Mouse (Mus musculus): Measurements from ENCODE around the gene Slc17a9. TPM values are rescaled to one million over a fixed set of nuclear protein-coding genes. Genes with fewer than 3 reads are reported as not detected.
A peak's percentile ranks its signal among the peaks of the same experiment; 100 is the strongest.

Slc17a9 gene
- polyA plus RNA-seq, 1 experiment from 2014 or later: 1.4 TPM

GRCm38 (mm10) chr2:180737984-180738383 is 12.9 kb downstream of the Slc17a9 start:
- no peaks in the 10 kb centered on the region for H3K36me3 ChIP-seq
- no peak for ATAC-seq (ENCODE audit: insufficient number of reproducible peaks, insufficient read depth, low FRiP score, low TSS enrichment, low read depth)

GRCm38 (mm10) chr2:180740349-180740748 is 15.3 kb downstream of the Slc17a9 start:
- no peaks in the 10 kb centered on the region for H3K36me3 ChIP-seq
- no peak for ATAC-seq (ENCODE audit: insufficient number of reproducible peaks, insufficient read depth, low FRiP score, low TSS enrichment, low read depth)
- no peak overlapping the region for H3K4me3 ChIP-seq
- no peak overlapping the region for H3K4me2 ChIP-seq
- H3K27ac ChIP-seq: no peak overlapping the region
- WGBS: 17% methylated on average over 3 of the region's 3 CpGs
- H3K27me3 ChIP-seq: no peaks in the 10 kb centered on the region
- no peaks in the 10 kb centered on the region for H3K4me1 ChIP-seq
- H3K9me3 ChIP-seq: no peaks in the 10 kb centered on the region
- H3K9ac ChIP-seq: no peak overlapping the region

More at GRCm38 (mm10) chr2:180737984-180738383, 12.9 kb downstream of the Slc17a9 start:
- Histone ChIP-seq H3K27me3 (no peaks in the 10 kb centered on the region), H3K4me2 (no peak overlapping the region), H3K4me1 (no peaks in the 10 kb centered on the region), H3K27ac (no peak overlapping the region), H3K4me3 (no peak overlapping the region), H3K9me3 (no peaks in the 10 kb centered on the region), H3K9ac (no peak overlapping the region)
- WGBS: 77% methylated on average over 2 of the region's 2 CpGs

DNA sequence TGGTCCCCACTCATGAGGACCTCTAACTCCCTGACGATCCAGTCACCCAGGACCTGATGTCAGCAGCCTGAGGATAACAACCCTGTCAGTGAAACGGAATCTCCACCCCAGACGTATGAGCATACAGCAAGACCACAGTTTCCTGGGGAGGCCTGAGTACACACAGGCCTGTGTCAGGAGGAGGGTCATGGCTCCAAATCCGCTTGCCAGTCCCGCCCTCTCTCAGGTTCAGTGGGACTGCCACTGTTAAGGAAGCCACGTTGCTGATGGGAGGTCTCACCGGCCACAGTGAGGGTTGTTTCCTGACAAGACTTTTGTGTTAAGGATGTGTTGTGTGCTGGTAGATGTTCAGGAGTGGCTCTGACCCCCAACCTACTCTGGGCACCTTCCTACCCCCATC is 16.4 kb downstream of the Slc17a9 start:
- no peaks in the 10 kb centered on the region for H3K9me3 ChIP-seq
- ATAC-seq (ENCODE audit: insufficient number of reproducible peaks, insufficient read depth, low FRiP score, low TSS enrichment, low read depth): no peak
- H3K27me3 ChIP-seq: no peaks in the 10 kb centered on the region
- H3K4me3 ChIP-seq: no peak overlapping the region
- 71% methylated on average over 7 of the region's 7 CpGs for WGBS
- H3K27ac ChIP-seq: no peak overlapping the region
- no peaks in the 10 kb centered on the region for H3K4me1 ChIP-seq
- H3K4me2 ChIP-seq: no peak overlapping the region
- no peaks in the 10 kb centered on the region for H3K36me3 ChIP-seq
- no peak overlapping the region for H3K9ac ChIP-seq

GRCm38 (mm10) chr2:180742820-180743219 is 17.8 kb downstream of the Slc17a9 start:
- Histone ChIP-seq H3K4me2 (no peak overlapping the region), H3K27me3 (no peaks in the 10 kb centered on the region), H3K9me3 (no peaks in the 10 kb centered on the region), H3K9ac (no peak overlapping the region), H3K4me1 (no peaks in the 10 kb centered on the region), H3K4me3 (no peak overlapping the region), H3K27ac (no peak overlapping the region), H3K36me3 (no peaks in the 10 kb centered on the region)
- no peak for ATAC-seq (ENCODE audit: insufficient number of reproducible peaks, insufficient read depth, low FRiP score, low TSS enrichment, low read depth)
- WGBS: 83% methylated on average over 6 of the region's 6 CpGs

- Histone ChIP-seq H3K36me3 (no peaks in the 10 kb centered on the region), H3K4me3 (no peak overlapping the region), H3K27ac (no peak overlapping the region), H3K4me2 (no peak overlapping the region), H3K9ac (no peak overlapping the region), H3K4me1 (no peaks in the 10 kb centered on the region), H3K9me3 (no peaks in the 10 kb centered on the region), H3K27me3 (no peaks in the 10 kb centered on the region)
- 87% methylated on average over 2 of the region's 2 CpGs for WGBS
- ATAC-seq (ENCODE audit: insufficient number of reproducible peaks, insufficient read depth, low FRiP score, low TSS enrichment, low read depth): no peak
Observed at GRCm38 (mm10) chr2:180743321-180743720, 18.3 kb downstream of the Slc17a9 start.

DNA sequence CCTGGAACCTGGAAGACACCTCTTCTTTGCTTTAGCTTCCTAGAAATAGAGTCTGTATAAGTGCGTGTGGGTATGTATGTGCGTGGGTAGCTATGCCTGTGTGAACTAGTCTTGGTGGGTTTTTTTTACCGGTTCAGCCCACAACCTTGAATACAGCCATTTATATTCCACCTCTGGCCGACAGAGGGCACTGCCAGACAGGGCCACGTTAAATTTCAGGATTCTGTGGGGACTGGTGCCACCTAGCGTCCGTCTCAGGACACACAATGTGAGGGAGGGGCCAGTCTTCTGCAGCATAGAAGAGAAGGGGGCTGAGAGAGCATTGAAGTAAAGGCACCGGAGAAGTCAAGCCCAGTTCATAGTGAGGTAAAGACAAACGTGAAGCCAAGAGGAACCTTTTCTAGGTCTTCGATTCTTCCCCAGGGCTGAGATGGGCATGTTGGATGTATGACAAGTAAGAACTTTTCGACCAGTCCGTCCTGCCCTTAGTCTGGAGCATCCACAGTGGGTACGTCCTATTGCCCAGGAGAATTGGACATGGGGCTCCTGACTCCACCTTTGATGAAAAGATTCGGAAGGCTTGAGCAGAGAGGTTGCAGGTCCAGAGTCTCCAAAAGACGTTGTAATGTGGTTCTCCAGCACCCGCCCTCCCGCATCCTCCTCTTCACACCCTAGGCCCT is 20.3 kb downstream of the Slc17a9 start:
- Histone ChIP-seq H3K27me3 (0 out of 2 replicates have a peak, but pooled peaks cover 8% of the 10 kb centered on the region), H3K4me1 (no peaks in the 10 kb centered on the region), H3K36me3 (no peaks in the 10 kb centered on the region), H3K27ac (no peak overlapping the region), H3K4me3 (no peak overlapping the region), H3K9me3 (no peaks in the 10 kb centered on the region), H3K4me2 (no peak overlapping the region), H3K9ac (no peak overlapping the region)
- 0 out of 2 replicates have a peak, but pooled peaks have one; percentile 28 for ATAC-seq (ENCODE audit: insufficient number of reproducible peaks, insufficient read depth, low FRiP score, low TSS enrichment, low read depth)
- 38% methylated on average over 17 of the region's 17 CpGs for WGBS

DNA sequence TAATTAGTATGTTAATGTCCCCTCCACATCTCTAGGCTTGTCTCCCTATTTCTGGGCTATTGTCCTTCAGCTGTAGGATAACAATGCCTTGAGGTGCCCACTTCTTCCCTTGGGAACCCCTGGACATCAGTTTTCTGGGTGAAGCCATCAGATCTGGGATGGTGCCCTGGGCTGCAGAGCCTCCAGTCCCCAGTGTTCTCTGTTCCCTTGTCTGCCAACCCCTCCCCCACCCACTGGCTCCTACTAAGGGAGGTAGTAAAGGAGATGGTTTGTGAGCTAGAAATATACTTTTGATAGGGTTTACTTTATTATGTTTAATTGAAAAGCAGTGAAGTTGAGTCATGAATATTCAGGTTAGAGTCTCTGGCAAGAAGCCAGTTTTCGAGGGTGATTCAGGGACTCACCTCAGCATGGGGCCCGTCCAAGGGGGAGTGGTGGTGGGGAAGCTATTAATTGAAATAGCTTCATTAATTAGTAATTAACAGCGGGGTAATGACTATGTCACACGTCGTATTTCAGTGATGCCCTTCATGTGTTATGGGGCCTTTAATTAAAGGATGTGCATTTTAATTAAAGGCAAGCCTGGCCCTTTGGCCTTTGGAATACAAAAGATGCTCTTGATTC is 21.6 kb downstream of the Slc17a9 start:
- Histone ChIP-seq H3K4me1 (no peaks in the 10 kb centered on the region), H3K9me3 (no peaks in the 10 kb centered on the region), H3K9ac (no peak overlapping the region), H3K4me3 (no peak overlapping the region), H3K36me3 (no peaks in the 10 kb centered on the region), H3K27ac (no peak overlapping the region), H3K4me2 (no peak overlapping the region), H3K27me3 (0 out of 2 replicates have a peak, but pooled peaks cover 8% of the 10 kb centered on the region)
- WGBS: 12% methylated on average over 5 of the region's 5 CpGs
- no peak for ATAC-seq (ENCODE audit: insufficient number of reproducible peaks, insufficient read depth, low FRiP score, low TSS enrichment, low read depth)

GRCm38 (mm10) chr2:180748904-180749303 is 23.8 kb downstream of the Slc17a9 start:
- 0 out of 2 replicates have a peak, but pooled peaks cover 8% of the 10 kb centered on the region for H3K27me3 ChIP-seq
- H3K4me2 ChIP-seq: no peak overlapping the region
- H3K4me1 ChIP-seq: no peaks in the 10 kb centered on the region
- no peaks in the 10 kb centered on the region for H3K36me3 ChIP-seq
- H3K9me3 ChIP-seq: no peaks in the 10 kb centered on the region
- H3K4me3 ChIP-seq: no peak overlapping the region
- H3K27ac ChIP-seq: no peak overlapping the region
- whole genome bisulfite sequencing: 15% methylated on average over 5 of the region's 5 CpGs
- ATAC-seq (ENCODE audit: insufficient number of reproducible peaks, insufficient read depth, low FRiP score, low TSS enrichment, low read depth): no peak
- no peak overlapping the region for H3K9ac ChIP-seq

GRCm38 (mm10) chr2:180754976-180755688 is 30.1 kb downstream of the Slc17a9 start:
- Histone ChIP-seq H3K4me2 (no peak overlapping the region), H3K27me3 (no peaks in the 10 kb centered on the region), H3K27ac (no peak overlapping the region), H3K4me1 (no peaks in the 10 kb centered on the region), H3K9me3 (no peaks in the 10 kb centered on the region), H3K4me3 (no peak overlapping the region), H3K9ac (no peak overlapping the region), H3K36me3 (no peaks in the 10 kb centered on the region)
- 68% methylated on average over 5 of the region's 5 CpGs for WGBS
- no peak for ATAC-seq (ENCODE audit: insufficient number of reproducible peaks, insufficient read depth, low FRiP score, low TSS enrichment, low read depth)

GRCm38 (mm10) chr2:180755896-180756295 is 30.8 kb downstream of the Slc17a9 start:
- no peak for ATAC-seq (ENCODE audit: insufficient number of reproducible peaks, insufficient read depth, low FRiP score, low TSS enrichment, low read depth)

DNA sequence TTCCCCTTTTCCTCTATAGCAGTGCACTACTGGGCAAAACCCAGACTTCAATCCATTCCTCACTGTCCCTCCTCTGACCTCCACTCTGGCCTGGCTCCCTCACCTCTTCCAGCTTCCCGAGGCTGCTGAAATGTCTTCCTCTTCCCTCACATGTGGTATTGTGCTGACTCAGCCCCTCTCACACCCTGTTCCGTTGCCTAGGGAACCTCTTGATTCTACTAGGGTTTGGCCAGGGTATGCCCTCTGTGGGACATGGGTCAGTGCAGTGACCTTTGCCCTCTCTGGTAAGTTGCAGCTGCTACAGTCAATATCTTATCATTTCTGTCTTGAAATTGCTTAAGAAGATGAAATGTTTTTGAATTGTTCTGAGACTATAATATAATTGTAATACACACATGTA is 31.7 kb downstream of the Slc17a9 start:
- Histone ChIP-seq H3K27me3 (no peaks in the 10 kb centered on the region), H3K4me1 (no peaks in the 10 kb centered on the region), H3K9ac (no peak overlapping the region), H3K4me3 (no peak overlapping the region), H3K4me2 (no peak overlapping the region), H3K27ac (no peak overlapping the region), H3K9me3 (no peaks in the 10 kb centered on the region), H3K36me3 (no peaks in the 10 kb centered on the region)
- ATAC-seq (ENCODE audit: insufficient number of reproducible peaks, insufficient read depth, low FRiP score, low TSS enrichment, low read depth): no peak
- WGBS: 16% methylated on average over 2 of the region's 2 CpGs

More at GRCm38 (mm10) chr2:180755896-180756295, 30.8 kb downstream of the Slc17a9 start:
- H3K36me3 ChIP-seq: no peaks in the 10 kb centered on the region
- no peak overlapping the region for H3K9ac ChIP-seq
- 4% methylated on average over 8 of the region's 8 CpGs for WGBS
- H3K9me3 ChIP-seq: no peaks in the 10 kb centered on the region
- H3K4me1 ChIP-seq: no peaks in the 10 kb centered on the region
- no peak overlapping the region for H3K4me2 ChIP-seq
- no peak overlapping the region for H3K4me3 ChIP-seq
- H3K27ac ChIP-seq: no peak overlapping the region
- H3K27me3 ChIP-seq: no peaks in the 10 kb centered on the region
